Mouse (Mus musculus) lung, postnatal 0 days (tissue): ENCODE data around the gene Adora3.

ENCODE experiments used
- CTCF ChIP-seq: IDR thresholded peaks from 2 replicates; pipeline ENCODE4 v1.5.1; 2016; ENCODE audit warnings: antibody characterized with exemption, mild to moderate bottlenecking
- EP300 ChIP-seq: IDR thresholded peaks from 2 replicates; pipeline ENCODE4 v1.6.1; 2016; ENCODE audit warnings: antibody characterized with exemption, mild to moderate bottlenecking, control low read depth

- TF ChIP-seq CTCF (no peak), EP300 (no peak)
These were observed 47.7 kb downstream of the Adora3 start for GRCm38 (mm10) chr3:105918355-105918745.
